Mouse (Mus musculus) lung, adult 18-20 months (tissue): ENCODE measurements at regions not wholly inside any gene's neighbourhood (a gene's known extent, or its start where the extent isn't known, plus 50 kb on each side); places are given as distances from the start of the nearest gene placed in this dataset.

Source experiments
- DNase-seq, 2 experiments: peaks; one replicate each; pipeline ENCODE4 v3.0.0; 2022; ENCODE audit warnings: mixed read lengths in 2 of 2

- no peak for DNase-seq
These were observed 50.4 kb upstream of the Tmc1 start for GRCm38 (mm10) chr19:21004411-21004810.
